Mouse (Mus musculus) c-Kit-positive CD71-positive TER-119-positive erythroid progenitor cells, embryonic 14.5 days (primary cell): Measurements from ENCODE around the gene Cnnm3.
A peak's percentile ranks its signal among the peaks of the same experiment; 100 is the strongest.

ENCODE experiments used
- DNase-seq: peaks from one replicate; pipeline ENCODE4 v3.0.0-alpha.2; 2013; ENCODE audit warnings: low spot score

Gene Cnnm3

GRCm38 (mm10) chr1:36497312-36497711 is 14.4 kb upstream of the Cnnm3 start:
- no peak for DNase-seq

GRCm38 (mm10) chr1:36501261-36501660 is 10.4 kb upstream of the Cnnm3 start:
- DNase-seq, result peak; percentile 68

- DNase-seq, result no peak
Measured at GRCm38 (mm10) chr1:36508238-36508637, 3.4 kb upstream of the Cnnm3 start.

GRCm38 (mm10) chr1:36512089-36512965 is 660 bp downstream of the Cnnm3 start:
- no peak for DNase-seq

GRCm38 (mm10) chr1:36512966-36513280 is 1.3 kb downstream of the Cnnm3 start:
- no peak for DNase-seq

- no peak for DNase-seq
Measured at GRCm38 (mm10) chr1:36513310-36513709, 1.6 kb downstream of the Cnnm3 start.

- DNase-seq, result no peak
Measured at GRCm38 (mm10) chr1:36513718-36514117, 2.1 kb downstream of the Cnnm3 start.

GRCm38 (mm10) chr1:36518259-36518658 is 6.6 kb downstream of the Cnnm3 start:
- DNase-seq, result no peak

- no peak for DNase-seq
Measured at GRCm38 (mm10) chr1:36519626-36520025, 8.0 kb downstream of the Cnnm3 start.

- DNase-seq, result no peak
Measured at GRCm38 (mm10) chr1:36522210-36522609, 10.5 kb downstream of the Cnnm3 start.

GRCm38 (mm10) chr1:36523332-36524013 is 11.8 kb downstream of the Cnnm3 start:
- no peak for DNase-seq

- DNase-seq, result no peak
Measured at GRCm38 (mm10) chr1:36524058-36524457, 12.4 kb downstream of the Cnnm3 start.

GRCm38 (mm10) chr1:36525774-36526173 is 14.1 kb downstream of the Cnnm3 start:
- DNase-seq, result no peak

GRCm38 (mm10) chr1:36526903-36527302 is 15.2 kb downstream of the Cnnm3 start:
- DNase-seq, result no peak

- DNase-seq, result no peak
Measured at GRCm38 (mm10) chr1:36528351-36528750, 16.7 kb downstream of the Cnnm3 start.

GRCm38 (mm10) chr1:36529274-36529673 is 17.6 kb downstream of the Cnnm3 start:
- DNase-seq, result no peak

GRCm38 (mm10) chr1:36529875-36530274 is 18.2 kb downstream of the Cnnm3 start:
- DNase-seq, result no peak

GRCm38 (mm10) chr1:36530485-36530884 is 18.8 kb downstream of the Cnnm3 start:
- DNase-seq, result no peak

GRCm38 (mm10) chr1:36530962-36531361 is 19.3 kb downstream of the Cnnm3 start:
- no peak for DNase-seq

- no peak for DNase-seq
Measured at GRCm38 (mm10) chr1:36531461-36531860, 19.8 kb downstream of the Cnnm3 start.

- no peak for DNase-seq
Measured at GRCm38 (mm10) chr1:36533546-36533945, 21.9 kb downstream of the Cnnm3 start.

- DNase-seq, result no peak
Measured at GRCm38 (mm10) chr1:36534595-36535058, 23.0 kb downstream of the Cnnm3 start.
